Mouse (Mus musculus) effector memory CD4-positive, alpha-beta T cell, adult 5 months (primary cell): Measurements from ENCODE around the gene Olfr157. TPM values are rescaled to one million over a fixed set of nuclear protein-coding genes. Genes with fewer than 3 reads are reported as not detected.

ENCODE experiments used
- polyA plus RNA-seq: library from polyadenylated mRNA; unstranded; fragments of 100-300 nt; shearing (Covaris generic); gene quantifications from one replicate; pipeline ENCODE4 v1.2.1, GENCODE M21; 2017

Olfr157 gene
- polyA plus RNA-seq: 0.87 TPM

DNA sequence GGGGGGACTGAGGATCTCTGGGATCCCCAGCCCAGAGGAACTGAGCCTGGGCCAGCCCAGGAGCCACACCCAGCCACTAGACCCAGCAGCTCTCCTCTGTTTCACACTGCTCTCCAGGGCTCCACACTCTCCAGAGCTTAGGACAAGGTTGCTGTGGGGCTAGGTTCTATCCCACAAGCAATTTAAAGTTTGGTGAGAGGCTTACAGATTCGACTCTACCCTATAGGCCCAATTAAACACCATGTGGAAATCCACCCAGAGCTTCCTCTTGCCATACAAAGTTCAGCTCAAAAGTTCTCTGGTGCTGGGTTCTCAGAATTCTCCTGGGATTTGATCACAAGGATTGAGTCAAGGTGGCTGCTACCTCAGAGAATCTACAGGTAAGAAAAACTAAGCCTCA lies at the start of gene Olfr157:
TSS of gene Olfr157 (minus strand) at position 101 of the 400 bp plus-strand sequence.

DNA sequence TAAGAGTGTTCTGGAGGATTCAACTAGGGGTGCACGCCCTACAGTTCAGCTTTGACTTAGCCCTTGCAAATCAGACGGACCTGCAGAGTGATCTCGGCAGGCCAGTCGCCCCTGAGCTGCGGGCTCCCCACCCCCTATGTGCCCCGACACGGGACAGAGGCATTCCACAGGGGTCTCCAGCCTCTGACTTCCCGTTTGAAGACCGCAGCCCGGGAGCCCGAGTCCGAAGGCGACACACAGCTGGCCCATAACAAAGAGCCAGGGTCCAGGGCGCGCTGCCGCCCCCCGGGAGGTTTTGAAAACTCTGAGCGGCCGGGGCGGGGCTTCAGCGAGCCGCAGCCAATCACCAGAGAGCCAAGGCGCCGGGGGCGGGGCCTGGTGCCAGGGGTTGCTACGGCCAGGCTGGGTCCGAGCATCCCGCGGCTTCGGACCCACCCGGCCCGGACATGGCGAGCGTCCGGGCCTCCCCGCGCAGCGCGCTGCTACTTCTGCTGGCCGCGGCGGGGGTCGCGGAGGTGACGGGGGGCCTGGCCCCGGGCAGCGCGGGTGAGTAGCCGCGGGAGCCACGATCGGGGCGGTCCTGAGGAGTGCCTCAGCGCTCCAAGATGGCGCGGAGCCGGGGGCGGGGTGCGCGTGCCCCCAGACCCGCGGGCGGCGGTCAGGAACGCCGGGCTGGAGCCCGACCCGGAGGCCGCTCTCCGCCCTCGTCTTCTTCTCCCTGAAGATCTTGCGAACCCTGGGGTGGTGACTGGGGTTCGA lies 35.3 kb upstream of the Olfr157 start, which contains the start of gene Reck:
TSS of gene Reck (plus strand) at position 371 of the 759 bp plus-strand sequence.

GRCm38 (mm10) chr4:43851265-43851664 lies 11.3 kb upstream of the Olfr157 start, which contains the start of gene Olfr155:
Olfr155 (plus strand) TSS chr4:43851565.

GRCm38 (mm10) chr4:43823845-43824337 lies 16.1 kb downstream of the Olfr157 start, which contains the start of gene Olfr156:
Olfr156 (minus strand) TSS chr4:43823895.

Other genes starting within 250 kb of the Olfr157 start
- gene Npr2, start 208.3 kb downstream of the Olfr157 start, polyA plus RNA-seq: not detected
- gene Spag8, start 186.6 kb downstream of the Olfr157 start, polyA plus RNA-seq: not detected
- gene Hint2, start 183.7 kb downstream of the Olfr157 start, polyA plus RNA-seq: 56.2 TPM
- 1.3 TPM for gene Tmem8b, start 171.2 kb downstream of the Olfr157 start, polyA plus RNA-seq
- 0.67 TPM for gene Fam221b, start 171.1 kb downstream of the Olfr157 start, polyA plus RNA-seq
- gene Olfr70, start 139.4 kb downstream of the Olfr157 start, polyA plus RNA-seq: not detected
- gene Olfr71, start 129.9 kb downstream of the Olfr157 start, polyA plus RNA-seq: not detected
- gene Hrct1, start 113.0 kb downstream of the Olfr157 start, polyA plus RNA-seq: not detected
- 0.09 TPM for gene Spaar, start 110.2 kb downstream of the Olfr157 start, polyA plus RNA-seq
- gene Olfr159, start 69.2 kb downstream of the Olfr157 start, polyA plus RNA-seq: not detected
- 1.6 TPM for gene Olfr156, start 16.3 kb downstream of the Olfr157 start, polyA plus RNA-seq
- gene Olfr155, start 11.4 kb upstream of the Olfr157 start, polyA plus RNA-seq: not detected
- 6.6 TPM for gene Reck, start 35.3 kb upstream of the Olfr157 start, polyA plus RNA-seq
- 125 TPM for gene Glipr2, start 117.2 kb upstream of the Olfr157 start, polyA plus RNA-seq
- not detected for gene Ccin, start 143.3 kb upstream of the Olfr157 start, polyA plus RNA-seq
- 207 TPM for gene Clta, start 164.3 kb upstream of the Olfr157 start, polyA plus RNA-seq
- gene Gne, start 244.0 kb upstream of the Olfr157 start, polyA plus RNA-seq: 47.9 TPM